ENCODE assay signal across 19 mouse cellular contexts in genomic region chr7:70516741-70517140, GRCm38 (mm10).
DNase-seq lines count a peak whose midpoint lies in the region; TF ChIP-seq lines count a peak whose summit lies in the region.
"Had no signal": no experiment of that assay in that cellular context is flagged by ENCODE, and none has a peak within 500 bp of the region (broad histone marks: within the 10 kb centered on the region; RNA-seq: fewer than 3 reads in every experiment).

No protein-coding gene starts in this region.

- no peak overlapping the region for H3K9ac ChIP-seq in ES-E14 (ENCODE audit: insufficient read depth, low read depth, low read length, poor library complexity, severe bottlenecking)
- H3K9ac ChIP-seq: embryonic facial prominence, embryonic 13.5 days; forebrain, embryonic 13.5 days; forebrain, postnatal 0 days; heart, embryonic 12.5 days; hindbrain, embryonic 13.5 days had no signal

- H3K9me3 ChIP-seq in ES-E14 (ENCODE audit: control insufficient read depth, insufficient read depth, low read depth, low read length): no peaks in the 10 kb centered on the region
- H3K9me3 ChIP-seq: embryonic facial prominence, embryonic 13.5 days; forebrain, embryonic 13.5 days; heart, embryonic 12.5 days; hindbrain, embryonic 13.5 days had no signal

- no peaks in the 10 kb centered on the region for H3K36me3 ChIP-seq in ES-E14 (ENCODE audit: control insufficient read depth, insufficient read depth, low read length, poor library complexity, severe bottlenecking)
- H3K36me3 ChIP-seq: embryonic facial prominence, embryonic 13.5 days; heart, embryonic 12.5 days; hindbrain, embryonic 13.5 days had no signal

- H3K4me3 ChIP-seq in ES-E14 (ENCODE audit: insufficient read depth in 1 of 2, low read depth in 1 of 2, low read length in 2 of 2, poor library complexity in 1 of 2, severe bottlenecking in 1 of 2): no peak overlapping the region
- H3K4me3 ChIP-seq: embryonic facial prominence, embryonic 13.5 days; forebrain, embryonic 13.5 days; gastrocnemius, adult 2 months; heart, embryonic 12.5 days; hindbrain, embryonic 13.5 days had no signal

- in situ Hi-C loops in ES-E14 (cut with MboI; ENCODE audit: low sequenced_read_pairs in 2 of 2, unreplicated experiment in 2 of 2): no loop called here

- peak; percentile 19 for DNase-seq in embryo, embryonic 10.5 days (ENCODE audit: low spot score)
- no peak for DNase-seq in embryo, embryonic 10 days (ENCODE audit: low spot score)
- DNase-seq in ES-CJ7 (ENCODE audit: low read depth, low spot score): peak; percentile 81
- peak; percentile 42 for DNase-seq in ES-E14 (ENCODE audit: low read depth, low spot score)
- DNase-seq in adrenal gland, postnatal 14 days: peak; percentile 21
- DNase-seq in left cerebral cortex, postnatal 14 days (ENCODE audit: low spot score in 2 of 2): no peak
- DNase-seq in heart, postnatal 4 days: no peak
- DNase-seq: cerebellum, adult 2 months; cerebellum, postnatal 10 days; forebrain, postnatal 0 days; gastrocnemius, adult 2 months; gastrocnemius, postnatal 25 days; kidney, adult 11 months; kidney, adult 9 months had no signal

- H3K27ac ChIP-seq in ES-E14 (ENCODE audit: insufficient read depth, low read depth, low read length, poor library complexity, severe bottlenecking): no peak overlapping the region
- H3K27ac ChIP-seq: embryonic facial prominence, embryonic 13.5 days; forebrain, embryonic 13.5 days; gastrocnemius, adult 2 months; hindbrain, embryonic 13.5 days; hindbrain, postnatal 0 days had no signal

- intact Hi-C loops in left cerebral cortex, postnatal 14 days (cut with DNase I): no loop called here

- H3K4me1 ChIP-seq in ES-E14 (ENCODE audit: control insufficient read depth in 2 of 2, insufficient read depth in 2 of 2, low read length in 2 of 2, poor library complexity in 1 of 2): peaks cover 4 to 13% of the 10 kb centered on the region in 2 experiments; a peak in 3 of 4 replicates

TF ChIP-seq in ES-E14, 5 proteins besides CTCF, POLR2A, EP300 and RAD21:
- no peak for TF ChIP-seq ZC3H11A (IDR thresholded peaks at IDR 0.05; ENCODE audit: borderline replicate concordance, low read depth, low read length)
- TF ChIP-seq MAFK (IDR thresholded peaks at IDR 0.05; ENCODE audit: insufficient read depth, low read depth, low read length): no peak
- no peak for TF ChIP-seq HCFC1 (IDR thresholded peaks at IDR 0.05; ENCODE audit: borderline replicate concordance, insufficient read depth, low read length)
- no peak for TF ChIP-seq ZNF384 (IDR thresholded peaks at IDR 0.05; ENCODE audit: low read depth, low read length)
- TF ChIP-seq CHD2 (IDR thresholded peaks at IDR 0.05; ENCODE audit: low read depth, low read length): no peak

Comparison
In these comparisons a context has a peak if more than half of its experiments do, and no peak if none do; other contexts are left out.
1. DNase-seq: peak in embryo, embryonic 10.5 days (single experiment), ES-CJ7 (single experiment), ES-E14 (single experiment) and adrenal gland, postnatal 14 days (single experiment); none in embryo, embryonic 10 days (single experiment), left cerebral cortex, postnatal 14 days (0 of 2) and heart, postnatal 4 days (single experiment).